Mouse (Mus musculus) heart, embryonic 13.5 days (tissue): ENCODE measurements around the gene Prr11. TPM values are rescaled to one million over a fixed set of nuclear protein-coding genes. Genes with fewer than 3 reads are reported as not detected.

ENCODE experiments used
- ATAC-seq: fragments of 200-750 bp; cut with Nextera tagmentation; 2 replicates; pipeline ENCODE4 v1.8.0; 2017; ENCODE audit warnings: moderate TSS enrichment; ENCODE audit not compliant: insufficient number of reproducible peaks, low FRiP score, low TSS enrichment; ENCODE audit errors: extremely low read depth
- H3K27ac ChIP-seq: fragments of 300-500 bp; sonication (generic); replicated peaks from 2 replicates; pipeline ENCODE4 v1.5.1; 2015; ENCODE audit warnings: moderate library complexity, mild to moderate bottlenecking, inconsistent platforms
- H3K27me3 ChIP-seq: fragments of 300-500 bp; sonication (generic); replicated peaks from 2 replicates; pipeline ENCODE4 v1.6.1; 2015; ENCODE audit warnings: mild to moderate bottlenecking, inconsistent platforms
- H3K36me3 ChIP-seq: fragments of 300-500 bp; sonication (generic); 2 replicates; pipeline ENCODE4 v1.6.1; 2015; ENCODE audit warnings: mild to moderate bottlenecking, inconsistent platforms
- H3K4me1 ChIP-seq: fragments of 300-500 bp; sonication (generic); 2 replicates; pipeline ENCODE4 v1.6.1; 2015; ENCODE audit warnings: inconsistent platforms
- H3K4me2 ChIP-seq: fragments of 300-500 bp; sonication (generic); 2 replicates; pipeline ENCODE4 v1.6.1; 2015; ENCODE audit warnings: inconsistent platforms, mild to moderate bottlenecking, moderate library complexity
- H3K4me3 ChIP-seq: fragments of 300-500 bp; sonication (generic); 2 replicates; pipeline ENCODE4 v1.5.1; 2015; ENCODE audit warnings: moderate library complexity, mild to moderate bottlenecking, inconsistent platforms
- H3K9ac ChIP-seq: fragments of 300-500 bp; sonication (generic); 2 replicates; pipeline ENCODE4 v1.6.1; 2015; ENCODE audit warnings: inconsistent platforms, mild to moderate bottlenecking, moderate library complexity
- H3K9me3 ChIP-seq: fragments of 300-500 bp; sonication (generic); 2 replicates; pipeline ENCODE4 v1.6.1; 2016; ENCODE audit warnings: inconsistent platforms
- WGBS: fragments of 180-500 bp; shearing (Covaris S2); methylation state at CpG from one replicate; pipeline ENCODE4 v1.1.7; 2015; ENCODE audit warnings: mixed read lengths; 5-methylcytosine and 5-hydroxymethylcytosine counted together
- microRNA counts: library from miRNA; unstranded; fragments of <30 nt; microRNA quantifications from one replicate; lab custom pipeline; 2016
- microRNA-seq: library from miRNA; unstranded; fragments of <30 nt; microRNA quantifications from one replicate; pipeline ENCODE4, GENCODE M21; 2016
- polyA plus RNA-seq: library from polyadenylated mRNA; unstranded; fragments of >200 nt; fragmentation: Nextera tagmentation; extraction: Ambion mirVana; gene quantifications from 2 replicates; pipeline ENCODE4 v1.2.1, GENCODE M21; 2015

Prr11 gene
- polyA plus RNA-seq, 1 experiment from 2014 or later = 6.9 TPM

- no peaks in the 10 kb centered on the region for H3K4me1 ChIP-seq
- H3K9me3 ChIP-seq = no peaks in the 10 kb centered on the region
- ATAC-seq = no peak
- no peak overlapping the region for H3K27ac ChIP-seq
- 79% methylated on average over 3 of the region's 3 CpGs for WGBS
- no peak overlapping the region for H3K4me3 ChIP-seq
- H3K4me2 ChIP-seq = no peak overlapping the region
- peaks cover 75% of the 10 kb centered on the region for H3K36me3 ChIP-seq
- H3K27me3 ChIP-seq = no peaks in the 10 kb centered on the region
- no peak overlapping the region for H3K9ac ChIP-seq
Observed at GRCm38 (mm10) chr11:87043052-87043451, 65.5 kb downstream of the Prr11 start.

DNA sequence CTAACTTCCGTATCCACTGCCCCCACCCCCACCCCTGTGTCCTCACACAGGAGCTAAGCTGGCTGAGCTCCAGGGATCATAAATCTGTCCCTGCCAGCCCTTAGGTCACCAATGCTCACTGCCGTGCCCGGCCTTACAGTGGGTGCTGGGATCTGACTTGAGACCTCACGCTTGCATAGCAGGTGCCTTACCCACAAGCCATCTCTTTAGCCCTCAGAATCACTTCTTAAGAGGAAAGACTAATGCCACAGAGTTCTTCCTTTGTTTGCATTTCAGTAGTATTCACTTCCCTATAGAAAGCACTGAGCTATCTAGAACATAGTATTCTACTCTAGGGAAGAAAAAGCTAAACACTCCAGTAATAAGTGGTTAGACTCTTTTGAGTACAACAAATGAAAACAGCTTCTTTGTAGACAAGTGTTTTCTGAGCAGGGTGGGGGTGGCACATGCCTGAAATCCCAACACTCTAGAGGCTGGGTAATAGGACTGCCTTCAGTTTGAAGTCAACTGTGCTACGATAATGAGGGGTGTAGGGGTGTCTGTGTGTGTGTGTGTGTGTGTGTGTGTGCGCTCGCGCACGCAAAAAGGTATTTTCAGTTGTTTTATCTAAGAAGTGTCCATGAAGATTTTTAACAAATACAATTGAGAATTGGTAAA is 69.1 kb downstream of the Prr11 start:
- no peaks in the 10 kb centered on the region for H3K27me3 ChIP-seq
- H3K9ac ChIP-seq = no peak overlapping the region
- H3K36me3 ChIP-seq = peaks cover 83% of the 10 kb centered on the region
- H3K27ac ChIP-seq = no peak overlapping the region
- 80% methylated on average over 9 of the region's 9 CpGs for WGBS
- ATAC-seq = no peak
- H3K4me3 ChIP-seq = no peak overlapping the region
- no peak overlapping the region for H3K4me2 ChIP-seq
- no peaks in the 10 kb centered on the region for H3K4me1 ChIP-seq
- H3K9me3 ChIP-seq = no peaks in the 10 kb centered on the region

MicroRNAs encoded within 50 kb of the gene (microRNA counts, 519-probe panel; counts per million panel counts)
- 5,796 counts per million, percentile 91 among the panel's probes with 10 or more counts for microRNA mmu-miR-301a (lab: Ali Mortazavi, UCI)

Small RNA genes lying within 50 kb of the gene (microRNA-seq; reads per million reads assigned to microRNA genes)
- gene Mir301 = 1,189 reads per million, percentile 81 among the genes with 10 or more reads in this experiment

Other genes with a start within 250 kb of the Prr11 start
- gene Ypel2, start 115.0 kb downstream of the Prr11 start, polyA plus RNA-seq = 18.1 and 20.0 TPM in 2 replicates
- 23.1 and 29.4 TPM in 2 replicates for gene Gdpd1, start 34.6 kb downstream of the Prr11 start, polyA plus RNA-seq
- gene Smg8, start 21.9 kb downstream of the Prr11 start, polyA plus RNA-seq = 11.9 and 13.7 TPM in 2 replicates
- 56.8 and 63.4 TPM in 2 replicates for gene Ska2, start 526 bp upstream of the Prr11 start, polyA plus RNA-seq
- gene Trim37, start 18.4 kb upstream of the Prr11 start, polyA plus RNA-seq = 17.1 and 18.1 TPM in 2 replicates